Mouse (Mus musculus): ENCODE data around the gene Mtor. TPM values are rescaled to one million over a fixed set of nuclear protein-coding genes. Genes with fewer than 3 reads are reported as not detected.
A peak's percentile ranks its signal among the peaks of the same experiment; 100 is the strongest.

Gene Mtor
- polyA plus RNA-seq, 1 experiment, result 3.8 TPM

- Histone ChIP-seq H3K4me3 (replicated peaks) (no peak overlapping the region), H3K27me3 (replicated peaks) (no peaks in the 10 kb centered on the region), H3K36me3 (replicated peaks; ENCODE audit: low read length) (peaks cover 97% of the 10 kb centered on the region), H3K4me1 (peaks cover 21% of the 10 kb centered on the region), H3K9me3 (no peaks in the 10 kb centered on the region)
- TF ChIP-seq GATA1 (IDR thresholded peaks at IDR 0.05; ENCODE audit: borderline replicate concordance, low read length), result no peak
- TF ChIP-seq FLI1 (IDR thresholded peaks at IDR 0.05; ENCODE audit: low read length), result no peak
Observed at GRCm38 (mm10) chr4:148473496-148473895, 25.1 kb downstream of the Mtor start.

GRCm38 (mm10) chr4:148480245-148480644, 31.8 kb downstream of the Mtor start:
- Histone ChIP-seq H3K9me3 (no peaks in the 10 kb centered on the region), H3K4me1 (peaks cover 11% of the 10 kb centered on the region), H3K4me3 (replicated peaks) (no peak overlapping the region), H3K27me3 (replicated peaks) (no peaks in the 10 kb centered on the region), H3K36me3 (replicated peaks; ENCODE audit: low read length) (peaks cover 95% of the 10 kb centered on the region)
- TF ChIP-seq FLI1 (IDR thresholded peaks at IDR 0.05; ENCODE audit: low read length) (no peak), GATA1 (IDR thresholded peaks at IDR 0.05; ENCODE audit: borderline replicate concordance, low read length) (no peak)

GRCm38 (mm10) chr4:148481557-148482168, 33.3 kb downstream of the Mtor start:
- TF ChIP-seq FLI1 (IDR thresholded peaks at IDR 0.05; ENCODE audit: low read length) (no peak), GATA1 (IDR thresholded peaks at IDR 0.05; ENCODE audit: borderline replicate concordance, low read length) (no peak)
- Histone ChIP-seq H3K4me1 (0 out of 2 replicates have a peak, but pooled peaks cover 3% of the 10 kb centered on the region), H3K36me3 (replicated peaks; ENCODE audit: low read length) (peaks cover 95% of the 10 kb centered on the region), H3K9me3 (no peaks in the 10 kb centered on the region), H3K27me3 (replicated peaks) (no peaks in the 10 kb centered on the region), H3K4me3 (replicated peaks) (no peak overlapping the region)

- no peak overlapping the region for H3K4me3 ChIP-seq (replicated peaks)
- H3K9me3 ChIP-seq, result no peaks in the 10 kb centered on the region
- H3K4me1 ChIP-seq, result no peaks in the 10 kb centered on the region
- no peak for TF ChIP-seq GATA1 (IDR thresholded peaks at IDR 0.05; ENCODE audit: borderline replicate concordance, low read length)
- no peaks in the 10 kb centered on the region for H3K27me3 ChIP-seq (replicated peaks)
- peaks cover 97% of the 10 kb centered on the region for H3K36me3 ChIP-seq (replicated peaks; ENCODE audit: low read length)
Observed at GRCm38 (mm10) chr4:148484511-148484910, 36.1 kb downstream of the Mtor start.

- H3K36me3 ChIP-seq (replicated peaks; ENCODE audit: low read length), result peaks cover 97% of the 10 kb centered on the region
- no peak for TF ChIP-seq GATA1 (IDR thresholded peaks at IDR 0.05; ENCODE audit: borderline replicate concordance, low read length)
- no peak for TF ChIP-seq FLI1 (IDR thresholded peaks at IDR 0.05; ENCODE audit: low read length)
- H3K27me3 ChIP-seq (replicated peaks), result no peaks in the 10 kb centered on the region
- no peak overlapping the region for H3K4me3 ChIP-seq (replicated peaks)
- H3K9me3 ChIP-seq, result no peaks in the 10 kb centered on the region
- H3K4me1 ChIP-seq, result no peaks in the 10 kb centered on the region
Observed at GRCm38 (mm10) chr4:148487841-148488240, 39.4 kb downstream of the Mtor start.

- no peak overlapping the region for H3K4me3 ChIP-seq (replicated peaks)
- peaks cover 95% of the 10 kb centered on the region for H3K36me3 ChIP-seq (replicated peaks; ENCODE audit: low read length)
Observed at GRCm38 (mm10) chr4:148490502-148490901, 42.1 kb downstream of the Mtor start.

GRCm38 (mm10) chr4:148491448-148491847, 43.0 kb downstream of the Mtor start:
- H3K36me3 ChIP-seq (replicated peaks; ENCODE audit: low read length), result peaks cover 95% of the 10 kb centered on the region

More at GRCm38 (mm10) chr4:148490502-148490901, 42.1 kb downstream of the Mtor start:
- no peaks in the 10 kb centered on the region for H3K9me3 ChIP-seq
- peaks cover 10% of the 10 kb centered on the region for H3K4me1 ChIP-seq
- TF ChIP-seq FLI1 (IDR thresholded peaks at IDR 0.05; ENCODE audit: low read length), result no peak
- no peak for TF ChIP-seq GATA1 (IDR thresholded peaks at IDR 0.05; ENCODE audit: borderline replicate concordance, low read length)
- H3K27me3 ChIP-seq (replicated peaks), result no peaks in the 10 kb centered on the region

GRCm38 (mm10) chr4:148495160-148495559, 46.7 kb downstream of the Mtor start:
- Histone ChIP-seq H3K9me3 (no peaks in the 10 kb centered on the region), H3K27me3 (replicated peaks) (no peaks in the 10 kb centered on the region), H3K4me1 (peaks cover 28% of the 10 kb centered on the region), H3K36me3 (replicated peaks; ENCODE audit: low read length) (peaks cover 96% of the 10 kb centered on the region), H3K4me3 (replicated peaks) (no peak overlapping the region)
- no peak for TF ChIP-seq FLI1 (IDR thresholded peaks at IDR 0.05; ENCODE audit: low read length)
- no peak for TF ChIP-seq GATA1 (IDR thresholded peaks at IDR 0.05; ENCODE audit: borderline replicate concordance, low read length)

More at GRCm38 (mm10) chr4:148491448-148491847, 43.0 kb downstream of the Mtor start:
- no peaks in the 10 kb centered on the region for H3K9me3 ChIP-seq
- no peak for TF ChIP-seq GATA1 (IDR thresholded peaks at IDR 0.05; ENCODE audit: borderline replicate concordance, low read length)
- no peaks in the 10 kb centered on the region for H3K27me3 ChIP-seq (replicated peaks)
- H3K4me1 ChIP-seq, result peaks cover 16% of the 10 kb centered on the region
- no peak overlapping the region for H3K4me3 ChIP-seq (replicated peaks)

GRCm38 (mm10) chr4:148495874-148496689, 47.7 kb downstream of the Mtor start:
- no peaks in the 10 kb centered on the region for H3K9me3 ChIP-seq
- TF ChIP-seq FLI1 (IDR thresholded peaks at IDR 0.05; ENCODE audit: low read length), result no peak
- TF ChIP-seq GATA1 (IDR thresholded peaks at IDR 0.05; ENCODE audit: borderline replicate concordance, low read length), result no peak
- peaks cover 96% of the 10 kb centered on the region for H3K36me3 ChIP-seq (replicated peaks; ENCODE audit: low read length)
- no peaks in the 10 kb centered on the region for H3K27me3 ChIP-seq (replicated peaks)
- H3K4me3 ChIP-seq (replicated peaks), result peak overlapping the region; percentile 6
- peaks cover 34% of the 10 kb centered on the region for H3K4me1 ChIP-seq

GRCm38 (mm10) chr4:148500410-148500867, 52.0 kb downstream of the Mtor start, which contains the start of gene Angptl7:
Gene Angptl7, minus strand, starts transcription at chr4:148500460.
- TF ChIP-seq FLI1 (IDR thresholded peaks at IDR 0.05; ENCODE audit: low read length) (no peak), GATA1 (IDR thresholded peaks at IDR 0.05; ENCODE audit: borderline replicate concordance, low read length) (no peak)
- Histone ChIP-seq H3K4me1 (peaks cover 30% of the 10 kb centered on the region), H3K9me3 (no peaks in the 10 kb centered on the region), H3K4me3 (replicated peaks) (no peak within 1 kb of the TSS), H3K36me3 (replicated peaks; ENCODE audit: low read length) (peaks cover 94% of the 10 kb centered on the region), H3K27me3 (replicated peaks) (no peaks in the 10 kb centered on the region)

Measured in megakaryocyte, embryonic 14.5 days (primary cell).